Mouse (Mus musculus) lung, postnatal 0 days (tissue): ENCODE data around the gene Ifi35. TPM values are rescaled to one million over a fixed set of nuclear protein-coding genes. Genes with fewer than 3 reads are reported as not detected.
"Not testable (repeated sequence)": the region's sequence is repeated elsewhere in the genome, so short reads cannot be mapped to it uniquely, and the experiment has no call there.

Experiments used
- ATAC-seq: fragments of 200-750 bp; cut with Nextera tagmentation; 2 replicates; pipeline ENCODE4 v1.8.0; 2017; ENCODE audit warnings: moderate library complexity
- DNase-seq: peaks from one replicate; pipeline ENCODE4 v3.0.0-alpha.2; 2016; ENCODE audit warnings: low spot score
- H3K27ac ChIP-seq: fragments of 300-500 bp; sonication (generic); 2 replicates; pipeline ENCODE4 v1.5.1; 2014; ENCODE audit warnings: antibody characterized with exemption, mild to moderate bottlenecking, low read length, mixed read lengths
- H3K27me3 ChIP-seq: fragments of 300-500 bp; sonication (generic); replicated peaks from 2 replicates; pipeline ENCODE4 v1.6.1; 2014; ENCODE audit warnings: low read length, mixed read lengths; ENCODE audit not compliant: insufficient read depth
- H3K36me3 ChIP-seq: fragments of 300-500 bp; sonication (generic); 2 replicates; pipeline ENCODE4 v1.6.1; 2014; ENCODE audit warnings: low read length, mixed read lengths; ENCODE audit not compliant: insufficient read depth
- H3K4me1 ChIP-seq: fragments of 300-500 bp; sonication (generic); 2 replicates; pipeline ENCODE4 v1.6.1; 2014; ENCODE audit warnings: antibody characterized with exemption, low read depth, low read length, mixed read lengths; ENCODE audit not compliant: insufficient read depth
- H3K4me2 ChIP-seq: fragments of 300-500 bp; sonication (generic); replicated peaks from 2 replicates; pipeline ENCODE4 v1.6.1; 2014; ENCODE audit warnings: low read depth, mild to moderate bottlenecking, low read length, moderate library complexity, mixed read lengths
- H3K4me3 ChIP-seq: fragments of 300-500 bp; sonication (generic); 2 replicates; pipeline ENCODE4 v1.5.1; 2014; ENCODE audit warnings: low read depth, low read length
- H3K9ac ChIP-seq: fragments of 300-500 bp; sonication (generic); replicated peaks from 2 replicates; pipeline ENCODE4 v1.6.1; 2014; ENCODE audit warnings: low read depth, mild to moderate bottlenecking
- H3K9me3 ChIP-seq: fragments of 300-500 bp; sonication (generic); 2 replicates; pipeline ENCODE4 v1.6.1; 2016; ENCODE audit warnings: low read length, mixed read lengths
- CTCF ChIP-seq: IDR thresholded peaks from 2 replicates; pipeline ENCODE4 v1.5.1; 2016; ENCODE audit warnings: antibody characterized with exemption, mild to moderate bottlenecking
- EP300 ChIP-seq: IDR thresholded peaks from 2 replicates; pipeline ENCODE4 v1.6.1; 2016; ENCODE audit warnings: antibody characterized with exemption, mild to moderate bottlenecking, control low read depth
- WGBS: fragments of 180-500 bp; shearing (Covaris S2); extraction: QIAGEN DNeasy Blood & Tissue Kit; methylation state at CpG from one replicate; pipeline ENCODE4 v1.1.7; 2014; 5-methylcytosine and 5-hydroxymethylcytosine counted together
- polyA plus RNA-seq: library from polyadenylated mRNA; unstranded; fragments of >200 nt; fragmentation: Nextera tagmentation; extraction: Ambion mirVana; gene quantifications from 2 replicates; pipeline ENCODE4 v1.2.1, GENCODE M21; 2015

Gene Ifi35
- polyA plus RNA-seq, 1 experiment from 2014 or later, result 50.6 TPM

DNA sequence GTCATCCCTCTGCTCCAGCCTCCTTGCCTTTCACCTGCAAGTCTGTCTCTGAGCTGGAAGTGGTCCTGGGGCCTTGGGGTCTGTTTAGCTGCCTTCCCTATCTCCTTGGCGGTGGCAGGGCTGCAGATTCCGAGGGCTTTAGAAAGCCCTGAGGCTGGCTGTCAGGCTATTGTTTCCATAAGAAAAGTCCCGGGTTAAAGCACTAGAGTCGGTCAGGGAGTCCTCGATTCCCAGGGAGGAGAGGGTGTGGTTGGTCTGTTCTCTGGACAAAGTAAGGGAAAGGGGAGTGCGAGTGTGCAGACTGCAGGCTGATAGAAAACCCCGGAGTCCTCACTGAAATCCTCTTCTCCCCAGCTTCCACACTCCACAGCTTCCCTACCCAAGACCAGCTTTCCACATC is 22.0 kb downstream of the Ifi35 start:
- Histone ChIP-seq H3K4me3 (no peak overlapping the region), H3K4me1 (no peaks in the 10 kb centered on the region; the same call in 1 of the 2 replicates), H3K9ac (no peak overlapping the region), H3K36me3 (no peaks in the 10 kb centered on the region), H3K9me3 (no peaks in the 10 kb centered on the region), H3K4me2 (no peak overlapping the region), H3K27me3 (no peaks in the 10 kb centered on the region), H3K27ac (no peak overlapping the region)
- TF ChIP-seq CTCF, result no peak
- no peak for TF ChIP-seq EP300
- WGBS, result 49% methylated on average over 7 of the region's 7 CpGs
- ATAC-seq (no peak), DNase-seq (no peak)

DNA sequence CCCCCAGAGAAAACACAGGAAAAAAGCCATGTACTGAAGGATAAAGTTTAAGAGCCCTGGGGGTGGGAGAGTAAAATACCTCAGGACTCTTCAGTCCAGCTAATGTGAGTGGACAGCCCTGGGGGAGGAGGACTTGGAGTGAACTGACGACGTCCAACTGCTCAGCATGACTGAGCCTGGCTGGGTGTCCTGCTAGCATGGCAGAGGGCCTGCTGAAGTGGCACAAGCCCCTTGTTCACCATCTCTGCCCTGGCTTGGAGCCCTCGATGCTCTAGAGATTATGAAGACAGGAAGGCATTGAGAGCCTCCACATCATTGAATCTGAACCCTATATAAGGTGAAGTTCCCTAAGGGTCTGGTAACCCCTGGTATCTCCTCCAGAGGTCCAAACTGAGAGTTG is 23.7 kb downstream of the Ifi35 start:
- H3K9me3 ChIP-seq, result no peaks in the 10 kb centered on the region
- DNase-seq (no peak), ATAC-seq (no peak)
- H3K4me3 ChIP-seq, result no peak overlapping the region
- H3K27ac ChIP-seq, result no peak overlapping the region
- H3K27me3 ChIP-seq, result no peaks in the 10 kb centered on the region
- no peak overlapping the region for H3K9ac ChIP-seq
- WGBS, result 29% methylated on average over 3 of the region's 3 CpGs
- H3K4me1 ChIP-seq, result no peaks in the 10 kb centered on the region; the same call in 1 of the 2 replicates
- TF ChIP-seq CTCF (no peak), EP300 (no peak)
- H3K36me3 ChIP-seq, result no peaks in the 10 kb centered on the region
- H3K4me2 ChIP-seq, result no peak overlapping the region

DNA sequence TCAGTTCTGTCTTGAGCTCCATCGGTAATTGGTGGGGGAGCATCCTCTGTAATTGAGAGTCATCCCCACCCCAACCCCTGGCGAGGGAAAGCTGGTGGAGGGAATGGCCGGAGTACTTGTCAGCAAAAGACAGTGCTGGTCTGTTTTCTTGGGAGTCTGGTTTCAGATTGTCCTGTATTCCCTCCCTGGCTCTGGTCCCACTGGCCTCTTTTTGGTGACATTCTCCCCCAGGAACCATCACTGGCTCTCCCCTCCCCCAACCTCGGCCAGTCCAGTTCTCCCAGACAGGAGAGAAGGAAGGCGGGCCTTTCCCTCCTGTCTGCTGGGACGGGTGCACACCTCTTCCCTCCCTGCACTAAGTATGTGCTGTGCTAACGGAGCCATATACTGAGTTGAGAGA is 24.1 kb downstream of the Ifi35 start:
- no peaks in the 10 kb centered on the region for H3K27me3 ChIP-seq
- H3K27ac ChIP-seq, result no peak overlapping the region
- ATAC-seq (no peak), DNase-seq (no peak)
- TF ChIP-seq CTCF (no peak), EP300 (no peak)
- WGBS, result 51% methylated on average over 7 of the region's 7 CpGs
- no peaks in the 10 kb centered on the region for H3K9me3 ChIP-seq
- no peaks in the 10 kb centered on the region; the same call in 1 of the 2 replicates for H3K4me1 ChIP-seq
- no peak overlapping the region for H3K9ac ChIP-seq
- no peak overlapping the region for H3K4me2 ChIP-seq
- H3K4me3 ChIP-seq, result no peak overlapping the region
- H3K36me3 ChIP-seq, result no peaks in the 10 kb centered on the region

DNA sequence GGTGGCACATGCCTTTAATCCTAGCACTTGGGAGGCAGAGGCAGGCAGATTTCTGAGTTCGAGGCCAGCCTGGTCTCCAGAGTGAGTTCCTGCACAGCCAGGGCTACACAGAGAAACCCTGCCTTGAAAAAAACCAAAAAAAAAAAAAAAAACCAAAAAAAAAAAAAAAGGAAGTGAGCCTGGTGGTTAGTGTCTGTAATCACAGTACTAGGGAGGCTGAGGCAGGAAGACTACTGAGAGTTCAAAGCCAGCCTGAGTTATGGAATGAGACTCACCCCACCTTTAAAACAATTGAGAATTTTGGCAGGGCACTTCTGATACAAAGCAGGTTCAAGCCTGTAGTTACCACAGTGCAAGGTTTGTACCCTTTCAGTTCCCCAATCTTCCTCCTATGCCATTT is 25.5 kb downstream of the Ifi35 start:
- not testable (repeated sequence) for ATAC-seq, H3K4me2 ChIP-seq, H3K9me3 ChIP-seq, H3K27me3 ChIP-seq, H3K4me3 ChIP-seq, H3K36me3 ChIP-seq, H3K27ac ChIP-seq, H3K9ac ChIP-seq, H3K4me1 ChIP-seq, DNase-seq
- WGBS, result 59% methylated on average over 1 of the region's 1 CpGs

DNA sequence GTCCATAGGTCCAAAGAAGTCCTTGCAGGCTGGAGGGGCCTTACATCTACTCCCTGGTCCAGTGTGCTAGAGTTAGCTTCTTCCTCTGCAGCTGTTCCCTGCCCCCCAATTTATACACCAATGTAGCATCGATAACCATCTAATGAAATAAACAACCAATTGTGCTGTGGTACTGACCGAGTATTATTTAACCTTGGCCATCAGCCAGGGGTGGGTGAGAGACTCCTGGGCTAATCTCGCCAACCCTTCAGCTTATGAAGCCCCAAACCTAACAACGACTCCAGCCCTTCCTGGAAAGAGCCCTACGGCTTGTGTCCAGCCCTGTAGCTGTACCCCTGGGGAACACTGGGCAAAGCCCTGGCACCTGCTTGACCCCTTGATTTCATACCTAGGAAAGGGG is 26.1 kb downstream of the Ifi35 start:
- no peak for TF ChIP-seq CTCF
- TF ChIP-seq EP300, result no peak
- Histone ChIP-seq H3K9ac (no peak overlapping the region), H3K27ac (no peak overlapping the region), H3K4me2 (no peak overlapping the region), H3K4me1 (no peaks in the 10 kb centered on the region), H3K4me3 (no peak overlapping the region), H3K9me3 (no peaks in the 10 kb centered on the region), H3K27me3 (no peaks in the 10 kb centered on the region), H3K36me3 (no peaks in the 10 kb centered on the region)
- 46% methylated on average over 5 of the region's 5 CpGs for WGBS
- DNase-seq (no peak), ATAC-seq (no peak)

DNA sequence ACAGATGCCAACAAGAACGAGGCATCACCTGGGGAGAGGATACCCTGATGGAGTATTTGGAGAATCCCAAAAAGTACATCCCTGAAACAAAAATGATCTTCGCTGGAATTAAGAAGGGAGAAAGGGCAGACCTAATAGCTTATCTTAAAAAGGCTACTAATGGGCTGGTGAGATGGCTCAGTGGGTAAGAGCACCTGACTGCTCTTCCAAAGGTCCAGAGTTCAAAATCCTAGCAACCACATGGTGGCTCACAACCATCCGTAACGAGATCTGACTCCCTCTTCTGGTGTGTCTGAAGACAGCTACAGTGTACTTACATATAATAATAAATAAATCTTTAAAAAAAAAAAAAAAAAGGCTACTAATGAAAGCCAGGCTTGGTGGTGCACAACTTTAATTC is 28.2 kb downstream of the Ifi35 start:
- H3K9ac ChIP-seq, H3K27me3 ChIP-seq, H3K36me3 ChIP-seq, H3K27ac ChIP-seq, H3K4me3 ChIP-seq, ATAC-seq, DNase-seq, H3K4me1 ChIP-seq, H3K9me3 ChIP-seq, H3K4me2 ChIP-seq: not testable (repeated sequence)
- 87% methylated on average over 4 of the region's 4 CpGs for WGBS

DNA sequence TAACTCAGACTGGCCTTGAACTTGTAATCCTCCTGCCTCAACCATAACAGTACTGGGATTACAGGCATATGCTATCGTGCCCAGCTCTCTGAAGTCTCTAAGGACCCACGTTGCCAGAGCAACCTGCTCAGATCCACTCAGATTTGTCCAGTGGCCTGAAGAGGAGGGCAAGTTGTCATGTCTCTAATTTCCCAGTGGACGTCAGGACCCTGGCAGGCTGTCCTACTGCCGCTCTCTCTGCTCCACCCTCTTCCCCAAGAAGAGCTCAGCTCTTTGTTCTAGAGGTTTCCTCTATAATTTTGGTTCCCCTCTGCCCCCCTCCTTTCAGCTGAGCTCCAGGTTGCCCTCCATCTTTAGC is 29.0 kb downstream of the Ifi35 start:
- Histone ChIP-seq H3K9ac (no peak overlapping the region), H3K4me2 (no peak overlapping the region), H3K36me3 (no peaks in the 10 kb centered on the region), H3K4me1 (no peaks in the 10 kb centered on the region), H3K27me3 (no peaks in the 10 kb centered on the region), H3K27ac (no peak overlapping the region), H3K4me3 (no peak overlapping the region), H3K9me3 (no peaks in the 10 kb centered on the region)
- WGBS, result 33% methylated on average over 4 of the region's 4 CpGs
- ATAC-seq (no peak), DNase-seq (no peak)
- TF ChIP-seq CTCF (no peak), EP300 (no peak)
